Mouse (Mus musculus) gastrocnemius, postnatal 10 days (tissue): Measurements from ENCODE around the gene Palb2. TPM values are rescaled to one million over a fixed set of nuclear protein-coding genes. Genes with fewer than 3 reads are reported as not detected.
A peak's percentile ranks its signal among the peaks of the same experiment; 100 is the strongest.
"Not testable (repeated sequence)": the region's sequence is repeated elsewhere in the genome, so short reads cannot be mapped to it uniquely, and the experiment has no call there.

Source experiments
- DNase-seq: peaks from one replicate; pipeline ENCODE4 v3.0.0; 2021; ENCODE audit warnings: mixed read lengths
- long read RNA-seq, 2 experiments: library from polyadenylated mRNA; stranded (forward); transcript quantifications; one replicate each; pipeline ENCODE4 v2.0.0; 2021
- total RNA-seq, 2 experiments: library from RNA; stranded (reverse); gene quantifications; 2 replicates each; pipeline ENCODE4 v1.2.3; 2021

The Palb2 gene
- total RNA-seq, result 1 to 10 TPM; 1.4 to 1.6 TPM
- long read RNA-seq, experiment 1, result 0 reads
- long read RNA-seq, experiment 2, result 0 reads

DNA sequence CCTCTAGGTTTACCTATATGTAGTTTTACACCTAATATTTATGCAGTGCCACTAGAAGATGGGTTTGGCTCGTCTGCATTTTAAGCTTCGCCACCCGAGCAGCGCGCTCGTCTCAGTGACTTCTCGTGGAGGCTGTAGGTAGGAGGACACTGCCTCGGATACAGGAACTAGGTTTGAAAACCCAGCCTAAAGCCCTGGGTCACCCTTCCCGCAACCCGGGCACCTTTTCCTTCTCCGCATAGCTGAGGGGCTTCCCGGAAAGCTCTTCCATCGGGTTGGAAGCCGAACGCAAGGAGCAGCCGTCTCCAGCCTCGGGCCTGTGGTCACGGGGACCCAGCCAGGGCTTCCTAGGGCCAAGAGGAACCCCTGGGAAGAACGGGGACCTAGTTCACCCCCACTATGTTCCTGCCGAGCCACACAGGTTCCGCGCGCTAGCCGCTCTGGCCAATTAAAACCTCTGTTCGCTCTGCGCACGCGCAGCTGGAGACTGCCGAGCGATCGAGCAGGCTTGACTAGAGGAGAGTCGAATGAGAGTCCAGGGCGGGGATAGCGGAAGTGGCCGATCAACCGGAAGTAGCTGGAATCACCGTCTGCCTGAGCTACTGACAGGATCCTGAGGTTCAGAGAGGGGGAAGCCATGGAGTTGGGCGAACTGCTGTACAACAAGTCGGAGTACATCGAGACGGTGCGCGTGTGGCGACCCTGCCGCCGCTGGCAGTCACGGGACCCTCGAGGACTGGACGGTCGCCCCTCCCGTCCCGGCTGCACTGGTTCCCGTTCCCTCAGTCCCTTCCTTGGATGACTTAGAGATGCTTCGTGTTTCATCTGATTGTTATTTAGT is at the start of gene Palb2, which contains the start of gene Dctn5:
Gene Palb2, minus strand, starts transcription at position 489 of the 841 bp plus-strand sequence.
Gene Dctn5, plus strand, starts transcription at position 545 of the 841 bp plus-strand sequence.
- peak; percentile 97 for DNase-seq

DNA sequence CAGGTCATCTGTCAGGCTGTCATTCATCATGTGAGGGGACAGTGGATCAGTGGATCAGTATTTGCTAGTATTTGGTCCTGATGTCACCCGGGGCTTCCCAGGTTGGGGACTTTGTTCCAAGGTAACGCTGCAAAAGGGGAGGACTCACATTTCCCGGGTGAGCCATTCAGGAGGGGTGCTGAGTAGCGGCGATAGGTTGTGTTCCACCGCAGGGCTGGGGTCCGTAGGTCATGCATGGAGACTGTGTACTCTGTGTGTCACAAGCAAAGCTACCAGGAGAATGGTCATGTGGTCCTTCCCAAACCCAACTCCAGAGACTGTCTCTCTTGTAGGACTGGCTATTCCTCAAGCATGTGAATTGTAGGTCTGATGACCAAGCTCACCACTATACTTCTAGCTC is 47.9 kb upstream of the Palb2 start:
- no peak for DNase-seq

DNA sequence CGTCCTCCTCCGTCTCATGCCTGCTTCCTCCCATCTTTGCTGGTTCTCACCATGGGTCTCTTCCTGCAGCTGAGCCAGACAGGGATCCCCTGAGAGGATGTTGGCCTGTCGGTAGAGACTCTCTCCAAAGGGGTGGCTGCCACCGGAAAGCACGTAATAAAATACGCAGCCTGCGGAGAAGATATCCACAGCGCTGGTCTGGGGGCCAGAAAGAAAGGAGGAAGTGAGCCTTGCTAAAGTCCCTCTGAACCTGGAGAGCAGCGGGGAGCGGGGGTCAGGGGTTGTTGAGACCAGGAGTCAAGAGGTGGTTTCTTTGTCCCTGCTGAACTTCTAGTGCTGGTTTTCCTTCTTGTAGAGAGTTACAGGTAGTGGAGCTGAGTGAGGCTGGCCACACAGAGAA is 38.8 kb upstream of the Palb2 start:
- DNase-seq, result no peak

DNA sequence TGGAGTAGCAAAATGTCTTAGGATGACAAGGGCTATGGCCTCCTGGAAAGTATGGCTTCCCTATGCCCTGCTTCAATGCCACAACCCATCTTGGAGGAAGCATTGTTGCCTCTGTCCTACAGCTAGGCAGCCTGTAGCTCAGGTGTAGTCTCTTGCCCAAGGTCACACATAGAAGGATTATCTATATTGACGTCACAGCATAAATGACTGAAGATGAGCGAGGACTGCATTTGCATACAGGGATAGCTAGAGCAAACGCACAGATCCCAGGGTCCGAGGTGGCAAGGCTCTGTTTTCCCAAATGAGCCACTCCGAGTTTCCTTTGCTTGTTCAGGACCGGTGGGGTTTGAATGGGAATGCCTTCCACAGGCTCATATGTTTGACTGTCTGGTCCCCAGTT is 37.9 kb upstream of the Palb2 start:
- DNase-seq, result no peak

DNA sequence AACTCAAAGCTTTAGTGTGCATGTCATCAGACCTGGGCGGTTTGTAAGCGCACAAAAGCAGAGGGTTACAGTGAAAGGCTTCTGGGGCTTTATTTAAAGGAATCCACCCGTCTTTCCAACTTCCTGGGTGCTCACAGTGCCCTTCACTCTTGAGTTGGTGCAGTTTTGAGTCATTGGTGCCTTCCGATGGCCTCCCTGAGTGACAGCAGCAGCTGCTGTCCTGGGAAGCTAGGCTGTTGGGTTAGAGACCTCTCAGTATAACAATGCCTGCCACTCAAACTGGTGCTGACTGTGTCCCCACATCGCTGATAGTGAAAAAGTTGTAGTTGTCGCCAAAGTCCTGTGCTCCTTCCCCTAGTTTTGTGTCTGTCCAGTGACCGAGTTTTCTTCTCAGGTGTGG is 34.4 kb upstream of the Palb2 start:
- no peak for DNase-seq

DNA sequence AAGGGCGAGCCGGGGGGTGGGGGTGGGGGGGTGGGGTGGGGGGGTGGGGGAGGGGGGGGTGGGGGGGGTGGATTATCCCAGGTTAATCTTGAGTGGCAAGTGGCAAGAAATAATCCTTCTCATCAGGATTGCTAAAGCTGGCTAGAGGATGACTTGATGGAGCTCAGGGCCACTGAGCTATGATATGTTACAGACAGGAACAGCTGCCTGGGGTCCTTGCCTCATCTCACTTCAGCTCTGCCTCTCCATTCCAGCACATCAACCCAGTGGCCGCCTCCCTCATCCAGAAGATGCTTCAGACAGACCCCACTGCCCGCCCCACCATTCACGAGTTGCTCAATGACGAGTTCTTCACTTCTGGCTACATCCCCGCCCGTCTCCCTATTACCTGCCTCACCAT is 31.0 kb upstream of the Palb2 start:
- DNase-seq, result no peak

DNA sequence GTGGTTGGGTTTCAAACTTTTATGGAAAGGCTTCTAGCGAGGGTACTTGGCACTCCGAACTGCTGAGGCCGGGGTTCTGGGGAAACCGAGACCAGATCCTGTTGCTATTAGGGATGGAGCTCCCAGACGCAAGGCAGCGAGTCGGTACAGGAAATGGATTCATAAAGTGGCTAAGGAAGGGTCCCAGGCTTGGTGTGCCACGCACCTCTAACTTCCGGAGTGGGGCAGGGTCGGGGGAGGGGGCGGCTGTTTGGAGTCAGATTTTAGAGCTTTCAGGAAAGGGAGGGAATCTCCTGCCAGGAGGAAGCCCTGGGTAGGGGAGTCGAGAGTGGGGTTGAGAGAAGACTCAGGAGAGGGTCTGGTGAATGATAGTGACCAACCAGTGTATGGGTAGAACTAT is 27.3 kb upstream of the Palb2 start:
- DNase-seq, result no peak

DNA sequence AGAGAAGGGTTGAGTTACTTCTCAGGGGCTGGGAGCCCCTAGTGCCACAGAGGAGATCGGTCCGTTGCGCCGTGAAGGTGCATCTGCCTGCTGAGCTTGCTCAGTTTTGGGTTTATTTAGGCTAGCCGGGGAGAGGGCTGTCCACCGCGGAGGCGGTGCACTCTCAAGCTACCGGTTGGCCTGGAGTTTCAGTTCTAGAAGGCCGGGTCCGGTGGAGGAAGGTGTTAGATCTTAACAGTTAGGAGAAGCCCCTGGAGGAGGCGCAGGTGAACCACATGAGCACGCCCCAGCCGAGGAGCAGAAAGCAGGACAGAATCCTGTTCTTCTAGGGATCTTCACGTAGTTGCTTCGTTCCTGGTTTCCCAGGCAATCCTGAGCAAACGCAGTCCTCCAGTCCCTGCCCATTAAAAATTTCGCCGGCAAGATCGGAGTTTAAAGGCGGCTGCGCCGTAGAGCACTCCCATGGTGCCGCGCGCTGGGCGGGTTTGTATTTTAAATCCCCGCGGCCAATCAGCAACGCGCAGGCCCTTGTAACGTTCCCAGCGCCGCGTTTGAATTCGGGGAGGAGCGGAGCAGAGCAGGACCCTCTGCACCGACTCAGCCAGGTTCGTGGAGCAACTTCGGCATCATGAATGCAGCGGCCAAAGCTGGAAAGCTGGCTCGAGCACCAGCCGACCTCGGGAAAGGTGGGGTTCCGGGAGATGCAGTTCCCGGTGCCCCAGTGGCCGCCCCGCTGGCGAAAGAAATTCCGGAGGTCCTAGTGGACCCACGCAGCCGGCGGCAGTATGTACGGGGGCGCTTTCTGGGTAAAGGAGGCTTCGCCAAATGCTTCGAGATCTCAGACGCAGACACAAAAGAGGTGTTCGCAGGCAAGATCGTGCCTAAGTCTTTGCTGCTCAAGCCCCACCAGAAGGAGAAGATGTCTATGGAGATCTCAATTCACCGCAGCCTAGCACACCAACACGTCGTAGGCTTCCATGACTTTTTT is 26.4 kb upstream of the Palb2 start, which contains the start of gene Plk1:
Gene Plk1, plus strand, starts transcription at position 525 of the 988 bp plus-strand sequence.
- DNase-seq, result peak; percentile 75

DNA sequence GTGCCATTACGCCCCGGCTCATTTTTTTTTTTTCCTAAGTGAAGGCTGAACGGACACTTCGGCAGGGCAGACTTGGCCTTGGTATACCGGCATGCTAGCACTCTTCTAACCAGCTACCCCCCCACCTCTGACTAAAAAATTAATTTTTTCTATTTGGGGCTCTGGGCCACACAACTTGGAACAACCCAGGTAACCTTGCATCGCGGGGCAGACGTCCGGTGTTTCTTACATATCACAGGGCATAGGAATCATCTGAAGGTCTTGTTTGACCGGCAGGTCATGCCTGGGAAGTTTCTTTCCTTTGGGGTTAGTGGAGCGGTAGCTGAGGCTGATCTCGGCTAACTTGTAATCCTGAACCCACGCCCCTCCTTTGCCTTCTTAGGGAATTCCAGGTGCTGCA is 25.7 kb upstream of the Palb2 start:
- no peak for DNase-seq

DNA sequence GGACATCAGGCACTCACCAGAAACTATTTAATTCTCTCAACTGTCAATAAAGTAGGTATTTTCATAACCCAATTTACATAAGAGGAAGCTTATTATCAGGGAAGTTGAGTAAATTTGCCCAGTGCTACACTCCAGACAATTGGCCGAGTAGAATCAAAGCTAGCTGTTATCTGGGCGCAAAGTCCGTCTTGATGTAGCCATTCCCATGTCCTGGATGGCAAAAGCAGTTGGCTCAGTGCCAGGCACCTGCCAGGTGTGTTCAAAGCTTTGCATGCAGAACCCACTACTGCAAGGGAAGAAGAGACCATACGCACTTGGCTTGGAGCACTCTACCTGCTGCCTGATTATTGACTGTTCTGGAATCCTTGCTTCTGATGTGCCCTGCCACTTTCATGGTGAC is 19.7 kb upstream of the Palb2 start:
- DNase-seq, result no peak

DNA sequence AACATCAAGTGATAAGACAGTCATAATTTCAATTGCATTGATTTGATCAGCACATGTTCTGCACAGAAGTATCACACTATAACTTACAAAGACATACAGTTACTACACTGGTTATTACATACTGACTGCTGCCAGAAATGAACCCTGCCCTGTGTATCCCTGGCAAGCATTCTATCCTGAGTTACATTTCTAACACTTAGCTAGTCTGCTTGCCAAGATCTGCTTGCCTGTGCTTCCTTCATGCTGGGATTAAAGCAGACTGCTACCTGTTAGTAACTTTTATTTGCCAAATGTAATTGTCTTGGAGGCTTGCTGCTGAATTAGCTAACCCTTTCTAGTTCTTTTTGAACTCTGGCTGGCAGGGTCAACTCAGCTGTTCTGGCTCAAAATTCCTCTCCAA is 8.2 kb upstream of the Palb2 start:
- DNase-seq, result no peak

DNA sequence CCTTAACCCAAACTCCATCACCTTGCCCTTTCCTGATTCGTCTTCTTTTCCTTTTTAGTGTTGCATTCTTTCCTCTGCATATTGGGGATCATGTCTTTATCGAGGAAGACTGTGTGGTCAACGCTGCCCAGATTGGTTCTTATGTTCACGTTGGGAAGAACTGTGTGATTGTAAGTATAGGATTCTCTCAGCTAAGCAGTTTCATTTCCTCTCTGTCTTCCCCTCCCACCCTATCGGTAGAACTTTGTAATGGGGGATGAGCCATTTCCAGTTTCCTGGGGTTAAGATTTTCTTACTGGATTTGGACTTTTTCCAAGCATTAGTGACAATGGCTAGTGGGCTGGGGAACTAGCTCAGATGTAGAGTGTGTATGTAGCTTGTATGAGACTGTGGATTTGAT is 5.4 kb upstream of the Palb2 start:
- no peak for DNase-seq

DNA sequence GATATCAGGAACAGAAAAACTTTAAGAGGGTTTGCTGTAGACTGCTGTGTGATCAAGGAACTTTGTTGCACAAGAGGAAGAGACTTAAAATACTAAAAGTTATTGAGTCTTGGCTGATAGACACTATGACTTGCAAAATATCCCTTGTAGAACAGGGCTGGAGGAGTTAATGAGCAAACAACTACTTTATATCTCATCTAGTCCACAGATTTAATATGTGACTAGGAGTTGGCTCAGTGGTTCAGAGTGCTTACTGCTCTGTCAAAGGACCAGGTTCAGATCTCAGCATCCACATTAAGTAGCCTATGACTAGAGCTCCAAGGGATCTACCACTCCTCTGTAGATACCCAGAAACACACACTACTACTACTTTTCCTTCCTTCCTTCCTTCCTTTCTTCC is 4.3 kb upstream of the Palb2 start:
- no peak for DNase-seq

DNA sequence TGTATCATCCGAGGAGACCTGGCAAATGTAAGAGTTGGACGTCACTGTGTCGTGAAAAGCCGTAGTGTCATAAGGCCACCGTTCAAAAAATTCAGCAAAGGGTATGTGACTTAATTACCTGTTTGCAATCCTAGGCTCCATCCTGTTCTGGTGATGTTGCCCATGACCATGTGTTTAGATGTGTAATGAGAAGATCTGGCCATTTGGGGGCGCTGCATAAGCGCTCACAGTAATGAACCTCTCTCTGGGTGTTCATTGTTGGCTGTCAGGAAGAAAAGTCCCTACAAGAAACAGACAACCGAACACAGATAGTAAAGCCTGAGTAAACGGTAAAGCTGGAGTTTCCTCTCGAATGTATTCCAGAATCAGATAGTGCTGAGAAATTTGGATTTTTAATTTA is 2.3 kb upstream of the Palb2 start:
- DNase-seq, result no peak

DNA sequence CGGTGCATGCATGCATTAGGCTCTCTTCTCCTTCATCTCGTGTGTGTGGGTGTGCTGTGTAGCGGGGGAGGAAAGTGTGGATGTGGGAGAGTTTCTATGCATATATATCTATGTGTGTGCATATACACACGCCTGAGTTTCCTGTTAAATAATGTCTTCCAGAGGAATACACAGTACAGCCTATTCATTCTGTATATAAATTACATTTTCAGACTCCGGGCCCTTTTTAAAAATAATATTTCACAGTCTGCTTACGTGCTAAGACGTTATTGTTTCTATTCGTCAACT is 497 bp upstream of the Palb2 start:
- DNase-seq, result no peak

DNA sequence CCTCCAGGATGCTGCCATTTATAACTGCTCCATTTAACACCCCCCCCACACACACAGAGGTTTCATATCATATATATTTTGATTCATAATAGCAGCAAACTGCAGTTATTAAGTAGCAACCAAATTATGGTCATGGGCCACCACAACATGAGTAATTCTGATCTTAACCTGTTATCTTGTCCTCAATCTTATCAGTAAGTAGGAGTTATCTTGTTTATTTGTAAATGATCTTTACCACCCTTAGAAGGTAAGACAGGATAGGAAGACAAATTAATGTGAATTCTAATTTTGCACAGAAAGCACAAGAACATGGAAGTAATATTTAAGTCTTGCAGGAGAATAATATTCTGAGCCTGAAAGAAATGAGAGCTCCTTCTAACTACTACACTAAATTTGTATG is 951 bp downstream of the Palb2 start:
- no peak for DNase-seq

DNA sequence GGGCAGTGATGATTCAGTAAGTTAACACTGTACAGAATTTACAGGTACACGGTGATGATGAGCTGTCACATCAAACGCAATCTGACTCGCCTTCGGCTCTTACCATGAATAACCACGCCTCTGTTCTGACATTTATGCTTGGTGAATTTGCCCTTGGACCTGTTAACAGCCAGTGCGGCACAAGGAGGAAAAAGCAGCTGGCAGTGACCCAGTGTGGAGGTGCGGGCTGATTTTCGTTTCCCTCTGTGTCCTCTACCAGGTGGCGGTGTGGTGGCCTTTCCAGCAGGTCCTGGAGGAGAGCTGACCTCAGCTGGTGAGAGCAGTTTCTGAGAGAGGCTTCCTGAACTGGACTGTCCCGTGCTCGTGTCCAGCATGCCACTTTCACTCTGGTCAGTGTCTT is 5.8 kb downstream of the Palb2 start:
- DNase-seq, result no peak

DNA sequence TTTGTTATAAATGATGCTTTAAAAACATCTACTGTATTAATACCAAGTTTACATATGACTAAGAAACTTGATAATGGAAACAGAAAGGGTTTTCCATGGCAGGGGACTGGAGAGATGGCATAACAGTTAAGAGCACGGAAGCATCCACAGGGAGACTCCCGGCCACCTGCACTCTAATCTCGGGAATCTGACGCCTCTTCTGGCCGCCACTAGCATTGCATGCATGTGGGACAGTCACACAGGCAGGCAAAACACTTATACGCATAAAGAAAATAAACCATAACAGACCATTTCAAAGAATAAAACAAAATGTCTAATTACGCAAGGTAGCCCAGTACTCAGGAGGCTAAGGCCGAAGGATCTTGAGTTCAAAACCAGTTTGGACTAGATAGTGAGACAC is 7.1 kb downstream of the Palb2 start:
- no peak for DNase-seq

DNA sequence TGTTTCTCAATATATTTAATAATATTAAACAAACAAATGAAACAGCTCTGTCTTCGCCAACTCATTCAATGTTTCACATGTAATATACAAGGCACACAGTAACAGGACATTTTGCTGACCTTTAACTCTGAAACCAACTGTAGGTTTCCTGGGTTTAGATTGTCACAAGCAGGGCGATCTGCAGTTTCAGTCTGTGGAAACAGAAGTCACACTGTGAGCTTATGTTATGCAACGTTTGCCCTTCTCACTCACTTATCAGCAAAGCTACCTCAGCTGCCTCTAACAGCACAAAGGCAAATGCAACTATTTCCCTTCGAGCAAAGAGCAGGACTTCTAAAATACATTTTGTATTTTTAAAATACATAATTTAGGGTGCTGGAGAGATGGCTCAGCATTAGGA is 9.3 kb downstream of the Palb2 start:
- DNase-seq, result no peak

DNA sequence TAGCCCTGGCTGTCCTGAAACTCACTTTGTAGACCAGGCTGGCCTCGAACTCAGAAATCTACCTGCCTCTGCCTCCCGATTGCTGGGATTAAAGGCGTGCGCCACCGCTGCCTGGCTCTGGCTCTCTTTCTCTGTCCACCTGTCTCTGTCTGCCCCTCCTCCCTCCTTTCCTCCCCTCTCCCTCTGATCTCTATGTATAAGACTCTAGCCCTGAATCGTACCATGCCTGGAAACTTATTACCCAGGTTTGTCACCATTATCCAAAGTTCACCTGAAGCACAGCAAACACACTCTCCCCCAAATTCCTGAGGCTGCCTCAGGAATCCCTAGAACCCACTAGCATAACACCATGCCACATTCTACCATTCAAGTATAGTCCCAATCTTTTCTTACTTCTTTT is 24.6 kb downstream of the Palb2 start:
- DNase-seq, result no peak

DNA sequence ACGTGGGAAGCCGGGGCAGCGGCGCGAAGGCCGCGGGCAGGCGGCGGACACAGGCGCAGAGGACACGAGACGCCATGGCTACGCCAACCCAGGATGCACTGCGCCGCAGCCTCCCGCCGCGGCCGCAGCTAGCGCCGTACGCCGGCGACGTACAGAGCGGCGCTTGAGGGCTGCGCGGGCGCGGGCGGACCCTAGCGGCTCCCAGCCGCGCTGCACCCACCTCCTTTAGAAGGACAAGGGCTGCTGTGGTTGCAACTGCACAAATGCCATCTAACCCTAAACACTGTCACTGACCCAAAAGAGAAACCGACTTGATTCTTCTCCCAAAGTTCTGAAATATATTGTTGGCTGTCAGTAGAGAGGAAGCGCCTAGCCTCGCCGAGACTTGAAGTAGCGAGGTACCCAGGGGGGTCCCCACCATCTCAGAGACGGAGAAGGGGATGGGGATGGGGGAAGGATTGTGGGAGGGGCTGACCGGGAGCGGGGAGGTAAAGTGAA is 31.0 kb downstream of the Palb2 start, which contains the start of gene Ndufab1:
Gene Ndufab1, minus strand, starts transcription at position 140 of the 498 bp plus-strand sequence.
- DNase-seq, result peak; percentile 83

DNA sequence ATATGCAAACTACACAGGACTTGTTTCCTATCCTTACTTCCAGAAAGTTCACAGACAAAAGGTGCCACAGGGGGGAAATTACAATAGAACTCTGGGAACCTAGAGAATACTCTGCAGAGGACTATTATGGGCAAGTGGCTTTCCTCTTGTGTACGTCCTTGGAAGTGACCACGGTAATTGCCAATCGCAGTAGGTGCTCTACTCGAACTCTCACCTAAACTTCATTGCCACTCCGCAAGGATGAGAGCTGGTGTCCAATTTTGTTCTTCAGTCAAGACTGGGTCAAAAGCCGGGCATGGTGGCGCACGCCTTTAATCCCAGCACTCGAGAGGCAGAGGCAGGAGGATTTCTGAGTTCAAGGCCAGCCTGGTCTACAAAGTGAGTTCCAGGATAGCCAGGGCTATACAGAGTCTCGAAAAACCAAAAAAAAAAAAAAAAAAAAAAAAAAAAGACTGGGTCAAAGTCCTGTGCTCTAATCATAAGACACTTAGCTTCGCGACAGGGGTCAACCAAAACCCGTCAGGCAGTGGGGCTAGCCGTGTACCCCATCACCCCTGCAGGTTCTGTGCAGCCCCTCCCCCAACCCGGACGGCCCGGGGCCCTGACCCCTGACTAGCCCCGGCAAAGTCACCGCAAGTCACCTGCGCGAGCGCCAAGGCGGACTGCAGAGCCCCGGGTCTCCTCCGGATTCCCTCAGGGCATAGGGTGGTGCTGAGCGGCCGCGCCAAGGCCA is 31.6 kb downstream of the Palb2 start:
- not testable (repeated sequence) for DNase-seq
